Mouse (Mus musculus) liver, embryonic 13.5 days (tissue): ENCODE results near the gene AA986860. TPM values are rescaled to one million over a fixed set of nuclear protein-coding genes. Genes with fewer than 3 reads are reported as not detected.
A peak's percentile ranks its signal among the peaks of the same experiment; 100 is the strongest.

Experiments used
- ATAC-seq: fragments of 200-750 bp; cut with Nextera tagmentation; 2 replicates; pipeline ENCODE4 v1.8.0; 2017; ENCODE audit warnings: low read depth, mild to moderate bottlenecking, moderate number of reproducible peaks, moderate library complexity
- DNase-seq: peaks from one replicate; pipeline ENCODE4 v3.0.0; 2022
- H3K27ac ChIP-seq: fragments of 300-500 bp; sonication (generic); 2 replicates; pipeline ENCODE4 v1.5.1; 2015; ENCODE audit warnings: moderate library complexity, mild to moderate bottlenecking, inconsistent platforms
- H3K27me3 ChIP-seq: fragments of 300-500 bp; sonication (generic); 2 replicates; pipeline ENCODE4 v1.6.1; 2015; ENCODE audit warnings: mild to moderate bottlenecking, inconsistent platforms
- H3K36me3 ChIP-seq: fragments of 300-500 bp; sonication (generic); 2 replicates; pipeline ENCODE4 v1.6.1; 2015; ENCODE audit warnings: mild to moderate bottlenecking, inconsistent platforms
- H3K4me1 ChIP-seq: fragments of 300-500 bp; sonication (generic); replicated peaks from 2 replicates; pipeline ENCODE4 v1.6.1; 2015; ENCODE audit warnings: inconsistent platforms
- H3K4me2 ChIP-seq: fragments of 300-500 bp; sonication (generic); 2 replicates; pipeline ENCODE4 v1.6.1; 2015; ENCODE audit warnings: inconsistent platforms, mild to moderate bottlenecking, moderate library complexity
- H3K4me3 ChIP-seq: fragments of 300-500 bp; sonication (generic); replicated peaks from 2 replicates; pipeline ENCODE4 v1.5.1; 2015; ENCODE audit warnings: mild to moderate bottlenecking, inconsistent platforms
- H3K9ac ChIP-seq: fragments of 300-500 bp; sonication (generic); 2 replicates; pipeline ENCODE4 v1.6.1; 2015; ENCODE audit warnings: mild to moderate bottlenecking, inconsistent platforms
- H3K9me3 ChIP-seq: fragments of 300-500 bp; sonication (generic); replicated peaks from 2 replicates; pipeline ENCODE4 v1.6.1; 2016; ENCODE audit warnings: inconsistent platforms
- WGBS: fragments of 180-500 bp; shearing (Covaris S2); methylation state at CpG from one replicate; pipeline ENCODE4 v1.1.7; 2015; ENCODE audit not compliant: insufficient replicate concordance; 5-methylcytosine and 5-hydroxymethylcytosine counted together
- polyA plus RNA-seq: library from polyadenylated mRNA; unstranded; fragments of >200 nt; fragmentation: Nextera tagmentation; extraction: Ambion mirVana; gene quantifications from 2 replicates; pipeline ENCODE4 v1.2.1, GENCODE M21; 2015

AA986860 gene
- polyA plus RNA-seq, 1 experiment from 2014 or later = 6.2 TPM

- ATAC-seq = no peak
- DNase-seq = no peak
- Histone ChIP-seq H3K4me2 (peak overlapping the region; percentile 18; the same call in 1 of the 2 replicates), H3K4me1 (peaks cover 71% of the 10 kb centered on the region), H3K36me3 (peaks cover 17% of the 10 kb centered on the region), H3K9me3 (no peaks in the 10 kb centered on the region), H3K27me3 (no peaks in the 10 kb centered on the region), H3K9ac (0 out of 2 replicates have a peak overlapping the region, but pooled peaks have one; percentile 3), H3K27ac (peak overlapping the region; percentile 98), H3K4me3 (no peak overlapping the region)
- WGBS = 79% methylated on average over 3 of the region's 3 CpGs
Measured at GRCm38 (mm10) chr1:130745591-130745990, 13.8 kb downstream of the AA986860 start.

- ATAC-seq (peak; percentile 54), DNase-seq (no peak)
- H3K4me2 ChIP-seq = peak overlapping the region; percentile 9; the same call in 1 of the 2 replicates
- peak overlapping the region; percentile 98; the same call in 1 of the 2 replicates for H3K27ac ChIP-seq
- H3K4me3 ChIP-seq = no peak overlapping the region
- peaks cover 61% of the 10 kb centered on the region for H3K4me1 ChIP-seq
- H3K9me3 ChIP-seq = no peaks in the 10 kb centered on the region
- no peaks in the 10 kb centered on the region for H3K27me3 ChIP-seq
- H3K36me3 ChIP-seq = peaks cover 17% of the 10 kb centered on the region
- WGBS = 16% methylated on average over 3 of the region's 3 CpGs
- no peak overlapping the region for H3K9ac ChIP-seq
Measured at GRCm38 (mm10) chr1:130746819-130747218, 15.0 kb downstream of the AA986860 start.

- DNase-seq (no peak), ATAC-seq (no peak)
- H3K27me3 ChIP-seq = no peaks in the 10 kb centered on the region
- H3K27ac ChIP-seq = no peak overlapping the region
- no peak overlapping the region for H3K4me2 ChIP-seq
- H3K9me3 ChIP-seq = no peaks in the 10 kb centered on the region
- no peak overlapping the region for H3K4me3 ChIP-seq
- 55% methylated on average over 9 of the region's 9 CpGs for WGBS
- H3K4me1 ChIP-seq = peaks cover 18% of the 10 kb centered on the region
- H3K9ac ChIP-seq = no peak overlapping the region
- H3K36me3 ChIP-seq = no peaks in the 10 kb centered on the region
Measured at GRCm38 (mm10) chr1:130759689-130760088, 27.9 kb downstream of the AA986860 start.

- no peaks in the 10 kb centered on the region for H3K9me3 ChIP-seq
- no peak overlapping the region for H3K27ac ChIP-seq
- peaks cover 20% of the 10 kb centered on the region for H3K4me1 ChIP-seq
- H3K4me3 ChIP-seq = no peak overlapping the region
- H3K4me2 ChIP-seq = no peak overlapping the region
- H3K27me3 ChIP-seq = no peaks in the 10 kb centered on the region
- H3K9ac ChIP-seq = no peak overlapping the region
- DNase-seq (no peak), ATAC-seq (no peak)
- WGBS = 59% methylated on average over 1 of the region's 1 CpGs
- H3K36me3 ChIP-seq = no peaks in the 10 kb centered on the region
Measured at GRCm38 (mm10) chr1:130761597-130761996, 29.8 kb downstream of the AA986860 start.

- Histone ChIP-seq H3K4me2 (no peak overlapping the region), H3K9ac (no peak overlapping the region), H3K4me1 (peaks cover 25% of the 10 kb centered on the region), H3K9me3 (no peaks in the 10 kb centered on the region), H3K27ac (no peak overlapping the region), H3K27me3 (no peaks in the 10 kb centered on the region), H3K4me3 (no peak overlapping the region), H3K36me3 (no peaks in the 10 kb centered on the region)
- ATAC-seq = no peak
- DNase-seq = no peak
- WGBS = 75% methylated on average over 3 of the region's 3 CpGs
Measured at GRCm38 (mm10) chr1:130762045-130762760, 30.4 kb downstream of the AA986860 start.

- Histone ChIP-seq H3K4me2 (no peak overlapping the region), H3K9me3 (no peaks in the 10 kb centered on the region), H3K4me1 (peaks cover 27% of the 10 kb centered on the region), H3K36me3 (no peaks in the 10 kb centered on the region), H3K4me3 (no peak overlapping the region), H3K27me3 (no peaks in the 10 kb centered on the region), H3K27ac (peak overlapping the region; percentile 13; the same call in 1 of the 2 replicates), H3K9ac (no peak overlapping the region)
- DNase-seq = no peak
- ATAC-seq = no peak
- 71% methylated on average over 12 of the region's 12 CpGs for WGBS
Measured at GRCm38 (mm10) chr1:130764027-130764461, 32.3 kb downstream of the AA986860 start.

GRCm38 (mm10) chr1:130767066-130767465 is 35.3 kb downstream of the AA986860 start:
- Histone ChIP-seq H3K9ac (no peak overlapping the region), H3K36me3 (no peaks in the 10 kb centered on the region), H3K4me2 (no peak overlapping the region), H3K4me1 (peaks cover 18% of the 10 kb centered on the region), H3K4me3 (no peak overlapping the region), H3K9me3 (no peaks in the 10 kb centered on the region), H3K27me3 (0 out of 2 replicates have a peak, but pooled peaks cover 5% of the 10 kb centered on the region), H3K27ac (no peak overlapping the region)
- WGBS = 71% methylated on average over 5 of the region's 5 CpGs
- DNase-seq (no peak), ATAC-seq (no peak)

- 70% methylated on average over 2 of the region's 2 CpGs for whole genome bisulfite sequencing
- no peak overlapping the region for H3K27ac ChIP-seq
- no peak overlapping the region for H3K9ac ChIP-seq
Measured at GRCm38 (mm10) chr1:130769925-130770324, 38.1 kb downstream of the AA986860 start.

GRCm38 (mm10) chr1:130770487-130770886 is 38.7 kb downstream of the AA986860 start:
- no peak overlapping the region for H3K4me3 ChIP-seq
- peaks cover 7% of the 10 kb centered on the region; the same call in 1 of the 2 replicates for H3K4me1 ChIP-seq
- ATAC-seq (no peak), DNase-seq (no peak)
- H3K27me3 ChIP-seq = 0 out of 2 replicates have a peak, but pooled peaks cover 5% of the 10 kb centered on the region
- no peak overlapping the region for H3K9ac ChIP-seq
- no peaks in the 10 kb centered on the region for H3K36me3 ChIP-seq
- H3K4me2 ChIP-seq = no peak overlapping the region
- 74% methylated on average over 4 of the region's 4 CpGs for WGBS
- H3K9me3 ChIP-seq = no peaks in the 10 kb centered on the region
- no peak overlapping the region for H3K27ac ChIP-seq

More at GRCm38 (mm10) chr1:130769925-130770324, 38.1 kb downstream of the AA986860 start:
- DNase-seq = no peak
- Histone ChIP-seq H3K27me3 (0 out of 2 replicates have a peak, but pooled peaks cover 5% of the 10 kb centered on the region), H3K4me1 (peaks cover 7% of the 10 kb centered on the region; the same call in 1 of the 2 replicates), H3K4me3 (no peak overlapping the region), H3K9me3 (no peaks in the 10 kb centered on the region), H3K4me2 (no peak overlapping the region), H3K36me3 (no peaks in the 10 kb centered on the region)
- no peak for ATAC-seq

GRCm38 (mm10) chr1:130770981-130771494 is 39.3 kb downstream of the AA986860 start:
- WGBS = 63% methylated on average over 3 of the region's 3 CpGs

GRCm38 (mm10) chr1:130775234-130775633 is 43.5 kb downstream of the AA986860 start:
- WGBS = 67% methylated on average over 2 of the region's 2 CpGs
- DNase-seq (no peak), ATAC-seq (no peak)
- Histone ChIP-seq H3K27ac (no peak overlapping the region), H3K36me3 (no peaks in the 10 kb centered on the region), H3K4me1 (no peaks in the 10 kb centered on the region), H3K27me3 (0 out of 2 replicates have a peak, but pooled peaks cover 1% of the 10 kb centered on the region), H3K4me2 (no peak overlapping the region), H3K9me3 (no peaks in the 10 kb centered on the region), H3K4me3 (no peak overlapping the region), H3K9ac (no peak overlapping the region)

More at GRCm38 (mm10) chr1:130770981-130771494, 39.3 kb downstream of the AA986860 start:
- Histone ChIP-seq H3K27me3 (0 out of 2 replicates have a peak, but pooled peaks cover 5% of the 10 kb centered on the region), H3K4me3 (no peak overlapping the region), H3K27ac (no peak overlapping the region), H3K36me3 (no peaks in the 10 kb centered on the region), H3K9me3 (no peaks in the 10 kb centered on the region), H3K4me2 (no peak overlapping the region), H3K4me1 (peaks cover 7% of the 10 kb centered on the region; the same call in 1 of the 2 replicates), H3K9ac (no peak overlapping the region)
- DNase-seq (no peak), ATAC-seq (no peak)
